Mouse (Mus musculus): Measurements from ENCODE around the gene Sgpp2. TPM values are rescaled to one million over a fixed set of nuclear protein-coding genes. Genes with fewer than 3 reads are reported as not detected.

Sgpp2 gene
- total and polyA plus RNA-seq, 3 experiments = 0.05 TPM; not detected in 2

GRCm38 (mm10) chr1:78396320-78396913 is 86.3 kb downstream of the Sgpp2 start:
- H3K9me3 ChIP-seq (replicated peaks) = no peaks in the 10 kb centered on the region
- ATAC-seq (ENCODE audit: extremely low read depth, insufficient number of reproducible peaks, low FRiP score, poor library complexity, severe bottlenecking) (peak; percentile 37), DNase-seq (ENCODE audit: low spot score) (no peak)
- no peaks in the 10 kb centered on the region for H3K36me3 ChIP-seq (replicated peaks)
- H3K4me3 ChIP-seq (ENCODE audit: low read depth, low read length) = no peak overlapping the region
- TF ChIP-seq GATA2 (IDR thresholded peaks at IDR 0.05; ENCODE audit: borderline replicate concordance, low read depth, low read length) (no peak), CTCF (IDR thresholded peaks at IDR 0.05; ENCODE audit: low read depth, low read length) (no peak), GATA1 (IDR thresholded peaks at IDR 0.05; ENCODE audit: borderline replicate concordance, low read length) (no peak), TAL1 (conservative IDR thresholded peaks at IDR 0.05; ENCODE audit: low read depth, low read length) (no peak), POLR2AphosphoS5 (IDR thresholded peaks at IDR 0.05; ENCODE audit: insufficient replicate concordance, low read depth, low read length) (no peak)
- peaks cover 5% of the 10 kb centered on the region; the same call in 1 of the 2 replicates for H3K4me1 ChIP-seq (ENCODE audit: insufficient read depth, low read depth, low read length)
- peaks cover 17% of the 10 kb centered on the region for H3K27me3 ChIP-seq (ENCODE audit: insufficient read depth, low read length)

GRCm38 (mm10) chr1:78399755-78400154 is 89.6 kb downstream of the Sgpp2 start:
- ATAC-seq (ENCODE audit: extremely low read depth, insufficient number of reproducible peaks, low FRiP score, poor library complexity, severe bottlenecking) (no peak), DNase-seq (ENCODE audit: low spot score) (no peak)
- Histone ChIP-seq H3K27me3 (ENCODE audit: insufficient read depth, low read length) (peaks cover 10% of the 10 kb centered on the region), H3K4me3 (ENCODE audit: low read depth, low read length) (no peak overlapping the region), H3K4me1 (ENCODE audit: insufficient read depth, low read depth, low read length) (peaks cover 5% of the 10 kb centered on the region; the same call in 1 of the 2 replicates), H3K9me3 (replicated peaks) (no peaks in the 10 kb centered on the region), H3K36me3 (replicated peaks) (no peaks in the 10 kb centered on the region)
- TF ChIP-seq CTCF (IDR thresholded peaks at IDR 0.05; ENCODE audit: low read depth, low read length) (no peak), POLR2AphosphoS5 (IDR thresholded peaks at IDR 0.05; ENCODE audit: insufficient replicate concordance, low read depth, low read length) (no peak), GATA2 (IDR thresholded peaks at IDR 0.05; ENCODE audit: borderline replicate concordance, low read depth, low read length) (no peak), GATA1 (IDR thresholded peaks at IDR 0.05; ENCODE audit: borderline replicate concordance, low read length) (no peak)

- DNase-seq (ENCODE audit: low spot score) (no peak), ATAC-seq (ENCODE audit: extremely low read depth, insufficient number of reproducible peaks, low FRiP score, poor library complexity, severe bottlenecking) (no peak)
- no peak for TF ChIP-seq GATA1 (IDR thresholded peaks at IDR 0.05; ENCODE audit: borderline replicate concordance, low read length)
- TF ChIP-seq CTCF (IDR thresholded peaks at IDR 0.05; ENCODE audit: low read depth, low read length) = no peak
- Histone ChIP-seq H3K4me3 (ENCODE audit: low read depth, low read length) (no peak overlapping the region), H3K9me3 (replicated peaks) (no peaks in the 10 kb centered on the region), H3K36me3 (replicated peaks) (no peaks in the 10 kb centered on the region), H3K4me1 (ENCODE audit: insufficient read depth, low read depth, low read length) (peaks cover 2% of the 10 kb centered on the region; the same call in 1 of the 2 replicates), H3K27me3 (ENCODE audit: insufficient read depth, low read length) (peaks cover 10% of the 10 kb centered on the region)
Measured at GRCm38 (mm10) chr1:78401413-78401812, 91.3 kb downstream of the Sgpp2 start.

GRCm38 (mm10) chr1:78409396-78409795 is 99.3 kb downstream of the Sgpp2 start:
- Histone ChIP-seq H3K4me1 (ENCODE audit: insufficient read depth, low read depth, low read length) (0 out of 2 replicates have a peak, but pooled peaks cover 3% of the 10 kb centered on the region), H3K27me3 (ENCODE audit: insufficient read depth, low read length) (peaks cover 3% of the 10 kb centered on the region), H3K36me3 (replicated peaks) (peaks cover 11% of the 10 kb centered on the region), H3K9me3 (replicated peaks) (no peaks in the 10 kb centered on the region), H3K4me3 (ENCODE audit: low read depth, low read length) (no peak overlapping the region)
- DNase-seq (ENCODE audit: low spot score) = no peak
- TF ChIP-seq CTCF (IDR thresholded peaks at IDR 0.05; ENCODE audit: low read depth, low read length) = no peak
- no peak for TF ChIP-seq GATA2 (IDR thresholded peaks at IDR 0.05; ENCODE audit: borderline replicate concordance, low read depth, low read length)
- TF ChIP-seq TAL1 (conservative IDR thresholded peaks at IDR 0.05; ENCODE audit: low read depth, low read length) = no peak
- TF ChIP-seq POLR2AphosphoS5 (IDR thresholded peaks at IDR 0.05; ENCODE audit: insufficient replicate concordance, low read depth, low read length) = no peak
- TF ChIP-seq GATA1 (IDR thresholded peaks at IDR 0.05; ENCODE audit: borderline replicate concordance, low read length) = no peak
- no peak for ATAC-seq (ENCODE audit: extremely low read depth, insufficient number of reproducible peaks, low FRiP score, poor library complexity, severe bottlenecking)

- TF ChIP-seq TAL1 (conservative IDR thresholded peaks at IDR 0.05; ENCODE audit: low read depth, low read length) (no peak), GATA1 (IDR thresholded peaks at IDR 0.05; ENCODE audit: borderline replicate concordance, low read length) (no peak), POLR2AphosphoS5 (IDR thresholded peaks at IDR 0.05; ENCODE audit: insufficient replicate concordance, low read depth, low read length) (no peak), GATA2 (IDR thresholded peaks at IDR 0.05; ENCODE audit: borderline replicate concordance, low read depth, low read length) (no peak), CTCF (IDR thresholded peaks at IDR 0.05; ENCODE audit: low read depth, low read length) (no peak)
- Histone ChIP-seq H3K4me3 (ENCODE audit: low read depth, low read length) (no peak overlapping the region), H3K27me3 (ENCODE audit: insufficient read depth, low read length) (no peaks in the 10 kb centered on the region), H3K4me1 (ENCODE audit: insufficient read depth, low read depth, low read length) (0 out of 2 replicates have a peak, but pooled peaks cover 3% of the 10 kb centered on the region), H3K36me3 (replicated peaks) (peaks cover 33% of the 10 kb centered on the region), H3K9me3 (replicated peaks) (no peaks in the 10 kb centered on the region)
- DNase-seq (ENCODE audit: low spot score) (no peak), ATAC-seq (ENCODE audit: extremely low read depth, insufficient number of reproducible peaks, low FRiP score, poor library complexity, severe bottlenecking) (no peak)
Measured at GRCm38 (mm10) chr1:78412668-78413067, 102.5 kb downstream of the Sgpp2 start.

- DNase-seq (ENCODE audit: low spot score) (no peak), ATAC-seq (ENCODE audit: extremely low read depth, insufficient number of reproducible peaks, low FRiP score, poor library complexity, severe bottlenecking) (no peak)
- Histone ChIP-seq H3K4me3 (ENCODE audit: low read depth, low read length) (no peak overlapping the region), H3K36me3 (replicated peaks) (peaks cover 50% of the 10 kb centered on the region), H3K9me3 (replicated peaks) (no peaks in the 10 kb centered on the region), H3K4me1 (ENCODE audit: insufficient read depth, low read depth, low read length) (0 out of 2 replicates have a peak, but pooled peaks cover 3% of the 10 kb centered on the region), H3K27me3 (ENCODE audit: insufficient read depth, low read length) (no peaks in the 10 kb centered on the region)
- TF ChIP-seq GATA1 (IDR thresholded peaks at IDR 0.05; ENCODE audit: borderline replicate concordance, low read length) (no peak), POLR2AphosphoS5 (IDR thresholded peaks at IDR 0.05; ENCODE audit: insufficient replicate concordance, low read depth, low read length) (no peak), CTCF (IDR thresholded peaks at IDR 0.05; ENCODE audit: low read depth, low read length) (no peak), GATA2 (IDR thresholded peaks at IDR 0.05; ENCODE audit: borderline replicate concordance, low read depth, low read length) (no peak), TAL1 (conservative IDR thresholded peaks at IDR 0.05; ENCODE audit: low read depth, low read length) (no peak)
Measured at GRCm38 (mm10) chr1:78414421-78414820, 104.3 kb downstream of the Sgpp2 start.

Measured in G1E (cell line).